Mouse (Mus musculus): ENCODE measurements around the gene Rtn4.

DNA sequence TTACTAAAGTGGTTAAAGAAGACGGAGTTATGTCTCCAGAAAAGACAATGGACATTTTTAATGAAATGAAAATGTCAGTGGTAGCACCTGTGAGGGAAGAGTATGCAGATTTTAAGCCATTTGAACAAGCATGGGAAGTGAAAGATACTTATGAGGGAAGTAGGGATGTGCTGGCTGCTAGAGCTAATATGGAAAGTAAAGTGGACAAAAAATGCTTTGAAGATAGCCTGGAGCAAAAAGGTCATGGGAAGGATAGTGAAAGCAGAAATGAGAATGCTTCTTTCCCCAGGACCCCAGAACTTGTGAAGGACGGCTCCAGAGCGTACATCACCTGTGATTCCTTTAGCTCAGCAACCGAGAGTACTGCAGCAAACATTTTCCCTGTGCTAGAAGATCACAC, 14.1 kb downstream of the Rtn4 start:
- no peak for TF ChIP-seq CTCF (IDR thresholded peaks at IDR 0.05; ENCODE audit: extremely low read depth, insufficient read length, insufficient replicate concordance, low read depth, low read length)
- no peak for TF ChIP-seq POLR2A (IDR thresholded peaks at IDR 0.05; ENCODE audit: low read depth, low read length)

Data from small intestine, adult 2 months (tissue).